Mouse (Mus musculus) 416B (cell line): ENCODE measurements at regions not wholly inside any gene's neighbourhood (a gene's known extent, or its start where the extent isn't known, plus 50 kb on each side); places are given as distances from the start of the nearest gene placed in this dataset.
A peak's percentile ranks its signal among the peaks of the same experiment; 100 is the strongest.

ENCODE experiments used
- DNase-seq: peaks from one replicate; pipeline ENCODE4 v3.0.0; 2011; ENCODE audit warnings: low read depth

DNA sequence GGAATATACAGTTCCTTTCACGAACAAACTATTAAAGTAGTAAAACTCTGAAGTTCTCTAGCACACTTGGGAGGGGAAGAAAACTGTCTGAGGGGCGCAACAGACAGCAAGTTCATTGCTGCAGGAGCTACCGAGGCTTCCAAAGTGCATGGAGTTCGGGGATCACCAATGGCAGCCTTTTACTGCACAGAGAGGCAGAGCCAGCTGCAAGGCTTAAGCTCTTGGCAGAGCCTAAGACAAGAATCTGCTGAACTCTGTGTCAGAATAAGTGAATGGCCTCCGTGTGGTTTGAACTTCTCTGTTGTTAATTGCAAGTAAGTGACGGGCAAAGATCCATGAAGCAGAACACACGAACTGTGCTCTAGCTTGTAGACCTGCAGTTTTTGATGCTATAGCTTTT is 656.2 kb downstream of the Slc16a7 start:
- DNase-seq, result no peak

DNA sequence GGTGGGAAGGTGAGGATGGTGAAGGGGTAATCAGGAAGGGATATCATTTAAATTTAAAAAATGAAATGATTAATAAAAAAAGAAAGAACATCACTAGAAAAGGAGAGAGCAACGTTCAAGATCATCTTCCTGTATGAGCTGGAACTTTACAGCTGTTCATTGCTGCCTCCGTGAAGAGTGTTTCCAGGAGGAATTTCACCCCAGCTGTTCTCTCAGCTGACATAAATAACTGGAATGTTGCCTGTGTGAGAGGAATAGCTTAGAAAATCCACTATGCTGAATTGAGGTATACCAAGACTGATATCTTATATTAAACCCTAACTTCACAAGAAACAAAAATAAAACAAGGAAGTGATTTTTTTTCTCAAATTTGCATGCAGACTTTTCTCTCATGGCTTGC is 656.9 kb downstream of the Slc16a7 start:
- DNase-seq, result no peak

DNA sequence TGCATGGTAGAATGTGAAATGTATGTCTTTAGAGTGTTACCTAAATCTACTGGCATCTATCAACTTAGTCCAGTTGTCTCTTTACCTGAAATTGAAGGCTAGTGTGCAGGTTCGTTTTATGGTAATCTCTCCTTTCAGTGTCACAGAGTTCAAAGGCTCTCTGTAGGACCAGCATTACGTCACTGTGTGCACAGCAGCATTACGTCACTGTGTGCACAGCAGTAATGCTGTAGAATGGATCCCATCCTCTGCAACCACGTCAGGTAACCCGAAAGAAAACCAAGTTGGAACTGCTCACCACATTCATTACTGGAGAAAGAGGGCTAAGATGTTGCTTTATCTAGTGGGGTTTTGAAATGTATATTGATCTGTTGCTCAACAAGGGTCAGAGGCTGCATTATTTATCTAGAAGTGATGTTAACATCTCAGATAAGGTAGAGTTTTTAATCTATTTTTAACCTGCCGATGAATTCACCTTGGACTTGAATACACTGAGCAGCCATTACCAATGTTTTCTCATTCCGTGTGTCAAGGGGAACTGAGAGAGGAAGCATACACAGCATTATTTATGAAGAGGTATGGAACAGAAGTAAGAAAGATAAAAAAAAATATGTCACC is 657.9 kb downstream of the Slc16a7 start:
- DNase-seq, result no peak

DNA sequence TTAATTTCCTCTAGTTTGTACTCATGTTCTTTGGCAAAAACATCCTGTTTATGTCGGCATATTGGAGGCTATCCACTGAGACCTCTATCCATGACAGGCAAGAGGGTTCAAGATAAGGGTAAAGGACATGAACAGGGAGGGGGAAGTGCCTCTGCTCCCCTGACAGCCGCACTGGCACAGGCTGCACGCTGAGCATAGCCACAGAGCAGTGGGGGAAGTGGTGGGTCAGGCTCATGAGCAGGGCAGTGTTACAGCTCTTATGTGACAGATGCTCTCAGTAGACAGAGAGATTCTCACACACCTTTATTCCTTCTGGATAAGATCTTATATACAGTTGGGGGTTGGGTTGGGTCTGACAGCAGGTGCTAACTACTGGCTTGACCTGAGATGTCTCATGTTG is 676.6 kb downstream of the Slc16a7 start:
- no peak for DNase-seq

DNA sequence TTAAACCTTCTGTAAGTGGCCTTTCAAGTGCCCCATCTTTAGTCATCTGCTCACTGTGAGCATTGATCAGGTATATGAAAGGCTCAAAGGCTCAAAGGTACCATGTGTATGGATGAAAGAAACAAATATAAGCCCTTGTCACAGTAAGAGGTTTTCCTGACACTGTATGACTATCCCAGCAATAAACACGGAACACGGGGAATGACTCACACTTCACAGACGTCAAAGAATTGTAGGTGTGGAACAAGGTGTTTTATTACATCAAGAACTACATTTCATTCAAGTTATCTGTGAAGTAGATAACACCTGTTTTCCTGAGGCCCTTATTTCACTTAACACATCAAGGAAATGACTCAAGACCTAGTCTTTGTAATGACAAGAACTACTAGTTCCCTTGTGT is 678.3 kb downstream of the Slc16a7 start:
- no peak for DNase-seq

DNA sequence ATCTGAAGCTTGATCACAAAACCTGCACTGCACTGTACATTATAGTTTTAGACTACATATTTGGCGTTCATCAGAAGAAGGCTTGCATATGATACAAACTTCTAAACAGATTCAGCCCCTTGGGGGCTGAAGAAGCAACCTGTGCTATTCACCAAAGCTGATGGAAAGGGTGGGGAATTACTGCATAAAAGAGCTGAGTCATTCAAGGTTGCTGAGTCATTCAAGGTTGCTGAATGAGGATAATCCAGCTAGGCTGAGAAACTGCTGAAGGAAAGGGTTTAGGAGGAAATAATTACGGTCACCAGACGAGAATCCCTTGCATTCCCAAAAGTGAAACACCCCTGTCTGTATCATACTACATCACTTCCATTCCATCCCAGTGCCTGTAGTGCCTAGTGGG is 679.4 kb downstream of the Slc16a7 start:
- peak; percentile 1 for DNase-seq

DNA sequence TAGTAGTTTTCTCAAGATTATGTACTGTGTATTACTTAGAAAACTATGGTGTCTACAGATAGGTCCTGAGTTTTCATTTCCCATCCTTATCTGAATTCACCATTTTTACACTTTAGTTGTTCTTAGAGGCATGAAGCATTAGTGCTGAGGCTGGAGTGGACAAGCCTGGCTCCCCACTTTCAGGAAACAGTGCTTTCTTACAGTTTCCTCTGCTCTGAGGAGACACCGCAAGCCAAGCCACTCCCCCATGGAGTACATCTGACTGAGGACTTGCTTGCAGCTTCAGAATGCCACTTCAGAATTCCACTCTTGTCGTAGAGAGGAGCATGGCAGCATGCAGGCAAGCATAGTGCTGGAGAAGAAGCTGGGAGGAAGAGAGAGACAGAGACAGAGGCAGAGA is 682.6 kb downstream of the Slc16a7 start:
- no peak for DNase-seq
